Mouse (Mus musculus) neural tube, embryonic 12.5 days (tissue): Measurements from ENCODE around the gene Zfp605. TPM values are rescaled to one million over a fixed set of nuclear protein-coding genes. Genes with fewer than 3 reads are reported as not detected.
"Not testable (repeated sequence)": the region's sequence is repeated elsewhere in the genome, so short reads cannot be mapped to it uniquely, and the experiment has no call there.

Source experiments
- ATAC-seq: fragments of 200-750 bp; cut with Nextera tagmentation; 2 replicates; pipeline ENCODE4 v1.8.0; 2017; ENCODE audit warnings: low read depth, mild to moderate bottlenecking, moderate TSS enrichment, moderate library complexity; ENCODE audit not compliant: low FRiP score
- H3K27ac ChIP-seq: fragments of 300-500 bp; sonication (generic); 2 replicates; pipeline ENCODE4 v1.5.1; 2016
- H3K27me3 ChIP-seq: fragments of 300-500 bp; sonication (generic); replicated peaks from 2 replicates; pipeline ENCODE4 v1.6.1; 2016; ENCODE audit warnings: mild to moderate bottlenecking
- H3K36me3 ChIP-seq: fragments of 300-500 bp; sonication (generic); 2 replicates; pipeline ENCODE4 v1.6.1; 2016; ENCODE audit warnings: mild to moderate bottlenecking
- H3K4me1 ChIP-seq: fragments of 300-500 bp; sonication (generic); 2 replicates; pipeline ENCODE4 v1.6.1; 2016
- H3K4me2 ChIP-seq: fragments of 300-500 bp; sonication (generic); replicated peaks from 2 replicates; pipeline ENCODE4 v1.6.1; 2016; ENCODE audit warnings: mild to moderate bottlenecking
- H3K4me3 ChIP-seq: fragments of 300-500 bp; sonication (generic); 2 replicates; pipeline ENCODE4 v1.5.1; 2016
- H3K9ac ChIP-seq: fragments of 300-500 bp; sonication (generic); 2 replicates; pipeline ENCODE4 v1.6.1; 2016; ENCODE audit warnings: mild to moderate bottlenecking
- H3K9me3 ChIP-seq: fragments of 300-500 bp; sonication (generic); 2 replicates; pipeline ENCODE4 v1.6.1; 2016; ENCODE audit warnings: mild to moderate bottlenecking
- WGBS: fragments of 180-500 bp; shearing (Covaris S2); methylation state at CpG from one replicate; pipeline ENCODE4 v1.1.7; 2016; 5-methylcytosine and 5-hydroxymethylcytosine counted together
- polyA plus RNA-seq: library from polyadenylated mRNA; unstranded; fragments of >200 nt; fragmentation: Nextera tagmentation; extraction: Ambion mirVana; gene quantifications from 2 replicates; pipeline ENCODE4 v1.2.1, GENCODE M21; 2016

Gene Zfp605
- polyA plus RNA-seq, 1 experiment from 2014 or later: 9.3 TPM

- H3K9me3 ChIP-seq: no peaks in the 10 kb centered on the region
- 24% methylated on average over 34 of the region's 34 CpGs for WGBS
- ATAC-seq: peak; percentile 26
These were observed 8.1 kb upstream of the Zfp605 start for GRCm38 (mm10) chr5:110101716-110102347.

GRCm38 (mm10) chr5:110102429-110102828 is 7.5 kb upstream of the Zfp605 start:
- no peak for ATAC-seq
- no peak overlapping the region for H3K27ac ChIP-seq
- H3K4me3 ChIP-seq: no peak overlapping the region
- no peak overlapping the region for H3K4me2 ChIP-seq
- H3K9me3 ChIP-seq: no peaks in the 10 kb centered on the region
- peaks cover 35% of the 10 kb centered on the region for H3K4me1 ChIP-seq
- WGBS: 91% methylated on average over 13 of the region's 13 CpGs
- H3K27me3 ChIP-seq: peaks cover 5% of the 10 kb centered on the region; the same call in 1 of the 2 replicates
- peaks cover 38% of the 10 kb centered on the region for H3K36me3 ChIP-seq
- no peak overlapping the region for H3K9ac ChIP-seq

More at GRCm38 (mm10) chr5:110101716-110102347, 8.1 kb upstream of the Zfp605 start:
- Histone ChIP-seq H3K36me3 (peaks cover 38% of the 10 kb centered on the region), H3K4me1 (peaks cover 32% of the 10 kb centered on the region), H3K4me3 (peak overlapping the region; percentile 23), H3K27me3 (peaks cover 5% of the 10 kb centered on the region; the same call in 1 of the 2 replicates), H3K4me2 (peak overlapping the region; percentile 64), H3K9ac (0 out of 2 replicates have a peak overlapping the region, but pooled peaks have one; percentile 29), H3K27ac (no peak overlapping the region)

GRCm38 (mm10) chr5:110102853-110103625 is 6.9 kb upstream of the Zfp605 start:
- ATAC-seq: no peak
- Histone ChIP-seq H3K4me2 (no peak overlapping the region), H3K4me1 (peaks cover 35% of the 10 kb centered on the region), H3K27ac (no peak overlapping the region), H3K36me3 (peaks cover 38% of the 10 kb centered on the region), H3K9me3 (no peaks in the 10 kb centered on the region), H3K9ac (no peak overlapping the region), H3K4me3 (no peak overlapping the region), H3K27me3 (peaks cover 5% of the 10 kb centered on the region; the same call in 1 of the 2 replicates)
- WGBS: 97% methylated on average over 19 of the region's 19 CpGs

- Histone ChIP-seq H3K36me3 (peaks cover 38% of the 10 kb centered on the region), H3K27ac (no peak overlapping the region), H3K4me2 (no peak overlapping the region), H3K9me3 (no peaks in the 10 kb centered on the region), H3K27me3 (peaks cover 5% of the 10 kb centered on the region; the same call in 1 of the 2 replicates), H3K4me1 (peaks cover 35% of the 10 kb centered on the region), H3K4me3 (no peak overlapping the region), H3K9ac (no peak overlapping the region)
- ATAC-seq: no peak
- 96% methylated on average over 27 of the region's 27 CpGs for WGBS
These were observed 5.8 kb upstream of the Zfp605 start for GRCm38 (mm10) chr5:110103901-110104615.

- H3K27ac ChIP-seq: no peak overlapping the region
- H3K4me2 ChIP-seq: no peak overlapping the region
- no peak overlapping the region for H3K4me3 ChIP-seq
- ATAC-seq: no peak
- H3K27me3 ChIP-seq: peaks cover 5% of the 10 kb centered on the region; the same call in 1 of the 2 replicates
- no peak overlapping the region for H3K9ac ChIP-seq
- H3K9me3 ChIP-seq: no peaks in the 10 kb centered on the region
- WGBS: 96% methylated on average over 36 of the region's 36 CpGs
- H3K36me3 ChIP-seq: peaks cover 38% of the 10 kb centered on the region
- peaks cover 35% of the 10 kb centered on the region for H3K4me1 ChIP-seq
These were observed 5.1 kb upstream of the Zfp605 start for GRCm38 (mm10) chr5:110104616-110105380.

- WGBS: 95% methylated on average over 26 of the region's 26 CpGs
These were observed 3.6 kb upstream of the Zfp605 start for GRCm38 (mm10) chr5:110106140-110106871.

GRCm38 (mm10) chr5:110106901-110107564 is 2.9 kb upstream of the Zfp605 start:
- 17% methylated on average over 41 of the region's 41 CpGs for WGBS
- Histone ChIP-seq H3K27me3 (no peaks in the 10 kb centered on the region; the same call in 1 of the 2 replicates), H3K4me2 (peak overlapping the region; percentile 94), H3K4me1 (peaks cover 14% of the 10 kb centered on the region), H3K4me3 (peak overlapping the region; percentile 84), H3K9ac (peak overlapping the region; percentile 77), H3K9me3 (no peaks in the 10 kb centered on the region), H3K27ac (peak overlapping the region; percentile 89; the same call in 1 of the 2 replicates), H3K36me3 (peaks cover 42% of the 10 kb centered on the region)
- ATAC-seq: peak; percentile 18

More at GRCm38 (mm10) chr5:110106140-110106871, 3.6 kb upstream of the Zfp605 start:
- Histone ChIP-seq H3K4me1 (peaks cover 21% of the 10 kb centered on the region), H3K9me3 (no peaks in the 10 kb centered on the region), H3K27ac (no peak overlapping the region), H3K9ac (peak overlapping the region; percentile 77), H3K27me3 (no peaks in the 10 kb centered on the region; the same call in 1 of the 2 replicates), H3K36me3 (peaks cover 38% of the 10 kb centered on the region), H3K4me3 (peak overlapping the region; percentile 84), H3K4me2 (peak overlapping the region; percentile 94)
- no peak for ATAC-seq

GRCm38 (mm10) chr5:110107581-110108304 is 2.1 kb upstream of the Zfp605 start, which contains the start of gene Gtpbp6:
Gene Gtpbp6, minus strand, starts transcription at chr5:110108197.
- peak; percentile 82 for ATAC-seq
- Histone ChIP-seq H3K36me3 (peaks cover 45% of the 10 kb centered on the region), H3K9me3 (no peaks in the 10 kb centered on the region), H3K9ac (peak within 1 kb of the TSS; percentile 77), H3K27me3 (no peaks in the 10 kb centered on the region), H3K4me2 (peak within 1 kb of the TSS; percentile 94), H3K4me3 (peak within 1 kb of the TSS; percentile 84), H3K27ac (peak within 1 kb of the TSS; percentile 89; the same call in 1 of the 2 replicates), H3K4me1 (peaks cover 13% of the 10 kb centered on the region)
- under 1% methylated on average over 71 of the region's 71 CpGs for WGBS

- no peak for ATAC-seq
- H3K27ac ChIP-seq: no peak overlapping the region
- 0% methylated on average over 7 of the region's 7 CpGs for WGBS
- H3K9me3 ChIP-seq: no peaks in the 10 kb centered on the region
- H3K36me3 ChIP-seq: peaks cover 45% of the 10 kb centered on the region
- H3K4me2 ChIP-seq: peak overlapping the region; percentile 94
- H3K9ac ChIP-seq: peak overlapping the region; percentile 77; the same call in 1 of the 2 replicates
- peak overlapping the region; percentile 84 for H3K4me3 ChIP-seq
- peaks cover 13% of the 10 kb centered on the region for H3K4me1 ChIP-seq
- no peaks in the 10 kb centered on the region for H3K27me3 ChIP-seq
These were observed 1.6 kb upstream of the Zfp605 start for GRCm38 (mm10) chr5:110108305-110108628.

- H3K27ac ChIP-seq, H3K27me3 ChIP-seq, ATAC-seq, H3K4me1 ChIP-seq, H3K4me2 ChIP-seq, H3K4me3 ChIP-seq, H3K9me3 ChIP-seq, H3K9ac ChIP-seq: not testable (repeated sequence)
- peaks cover 66% of the 10 kb centered on the region for H3K36me3 ChIP-seq
- 87% methylated on average over 3 of the region's 3 CpGs for WGBS
These were observed 12.5 kb downstream of the Zfp605 start for GRCm38 (mm10) chr5:110122380-110122779.
